Mouse (Mus musculus): Measurements from ENCODE around the gene Hal.

Gene Hal

GRCm38 (mm10) chr10:93488066-93488827, at the start of gene Hal:
TSS of gene Hal (plus strand) at chr10:93488768.
- no peak for DNase-seq

GRCm38 (mm10) chr10:93441501-93441900, 47.1 kb upstream of the Hal start:
- DNase-seq, result no peak

- DNase-seq, result no peak
These were observed 46.4 kb upstream of the Hal start for GRCm38 (mm10) chr10:93442183-93442582.

GRCm38 (mm10) chr10:93444407-93444806, 44.2 kb upstream of the Hal start:
- DNase-seq, result no peak

GRCm38 (mm10) chr10:93447398-93447797, 41.2 kb upstream of the Hal start:
- DNase-seq, result no peak

GRCm38 (mm10) chr10:93454652-93455014, 33.9 kb upstream of the Hal start:
- DNase-seq, result no peak

GRCm38 (mm10) chr10:93460106-93460505, 28.5 kb upstream of the Hal start:
- no peak for DNase-seq

GRCm38 (mm10) chr10:93462692-93463382, 25.7 kb upstream of the Hal start:
- DNase-seq, result no peak

GRCm38 (mm10) chr10:93463611-93464010, 25.0 kb upstream of the Hal start:
- DNase-seq, result no peak

- DNase-seq, result no peak
These were observed 21.3 kb upstream of the Hal start for GRCm38 (mm10) chr10:93467259-93467658.

GRCm38 (mm10) chr10:93467791-93468190, 20.8 kb upstream of the Hal start:
- no peak for DNase-seq

- peak; percentile 86 to 87 for DNase-seq
These were observed 17.2 kb upstream of the Hal start for GRCm38 (mm10) chr10:93471415-93471814.

- no peak for DNase-seq
These were observed 4.1 kb upstream of the Hal start for GRCm38 (mm10) chr10:93484511-93484910.

- DNase-seq, result peak; percentile 79 to 80
These were observed 3.4 kb upstream of the Hal start for GRCm38 (mm10) chr10:93485055-93485691.

GRCm38 (mm10) chr10:93486622-93487021, 1.9 kb upstream of the Hal start:
- peak; percentile 48 to 54 for DNase-seq

GRCm38 (mm10) chr10:93488828-93489226, 259 bp downstream of the Hal start:
- no peak for DNase-seq

GRCm38 (mm10) chr10:93490451-93490850, 1.9 kb downstream of the Hal start:
- DNase-seq, result no peak

- DNase-seq, result no peak
These were observed 12.3 kb downstream of the Hal start for GRCm38 (mm10) chr10:93500864-93501263.

- no peak for DNase-seq
These were observed 12.8 kb downstream of the Hal start for GRCm38 (mm10) chr10:93501346-93501745.

GRCm38 (mm10) chr10:93508383-93508970, 19.9 kb downstream of the Hal start:
- DNase-seq, result no peak

- DNase-seq, result no peak
These were observed 21.1 kb downstream of the Hal start for GRCm38 (mm10) chr10:93509532-93510153.

- no peak for DNase-seq
These were observed 26.9 kb downstream of the Hal start for GRCm38 (mm10) chr10:93515419-93515818.

GRCm38 (mm10) chr10:93515927-93516326, 27.4 kb downstream of the Hal start:
- DNase-seq, result no peak

Measured in cerebellum, adult 18-20 months (tissue).